Mouse (Mus musculus) limb, embryonic 15.5 days (tissue): ENCODE data around the gene Nkx2-1. TPM values are rescaled to one million over a fixed set of nuclear protein-coding genes. Genes with fewer than 3 reads are reported as not detected.
A peak's percentile ranks its signal among the peaks of the same experiment; 100 is the strongest.

Source experiments
- ATAC-seq: fragments of 200-750 bp; cut with Nextera tagmentation; 2 replicates; pipeline ENCODE4 v1.8.0; 2017; ENCODE audit warnings: low read depth, moderate TSS enrichment; ENCODE audit not compliant: insufficient number of reproducible peaks, low FRiP score, low TSS enrichment
- H3K27ac ChIP-seq: fragments of 300-500 bp; sonication (generic); 2 replicates; pipeline ENCODE4 v1.5.1; 2015; ENCODE audit warnings: moderate library complexity, mild to moderate bottlenecking, inconsistent platforms
- H3K27me3 ChIP-seq: fragments of 300-500 bp; sonication (generic); 2 replicates; pipeline ENCODE4 v1.6.1; 2015; ENCODE audit warnings: inconsistent platforms
- H3K36me3 ChIP-seq: fragments of 300-500 bp; sonication (generic); 2 replicates; pipeline ENCODE4 v1.6.1; 2015; ENCODE audit warnings: inconsistent platforms
- H3K4me1 ChIP-seq: fragments of 300-500 bp; sonication (generic); 2 replicates; pipeline ENCODE4 v1.6.1; 2015; ENCODE audit warnings: inconsistent platforms
- H3K4me2 ChIP-seq: fragments of 300-500 bp; sonication (generic); 2 replicates; pipeline ENCODE4 v1.6.1; 2015; ENCODE audit warnings: mild to moderate bottlenecking, inconsistent platforms
- H3K4me3 ChIP-seq: fragments of 300-500 bp; sonication (generic); 2 replicates; pipeline ENCODE4 v1.5.1; 2015; ENCODE audit warnings: mild to moderate bottlenecking, inconsistent platforms
- H3K9ac ChIP-seq: fragments of 300-500 bp; sonication (generic); 2 replicates; pipeline ENCODE4 v1.6.1; 2015; ENCODE audit warnings: inconsistent platforms
- H3K9me3 ChIP-seq: fragments of 300-500 bp; sonication (generic); 2 replicates; pipeline ENCODE4 v1.6.1; 2016; ENCODE audit warnings: inconsistent platforms
- WGBS: fragments of 180-500 bp; shearing (Covaris S2); methylation state at CpG from one replicate; pipeline ENCODE4 v1.1.7; 2015; 5-methylcytosine and 5-hydroxymethylcytosine counted together
- polyA plus RNA-seq: library from polyadenylated mRNA; unstranded; fragments of >200 nt; fragmentation: Nextera tagmentation; extraction: Ambion mirVana; gene quantifications from 2 replicates; pipeline ENCODE4 v1.2.1, GENCODE M21; 2015

Nkx2-1 gene
- polyA plus RNA-seq, 1 experiment from 2014 or later = not detected

- H3K9ac ChIP-seq = no peak overlapping the region
- peaks cover 9% of the 10 kb centered on the region for H3K4me1 ChIP-seq
- no peaks in the 10 kb centered on the region for H3K9me3 ChIP-seq
- 0 out of 2 replicates have a peak overlapping the region, but pooled peaks have one; percentile 19 for H3K4me2 ChIP-seq
- H3K27ac ChIP-seq = no peak overlapping the region
- peaks cover 81% of the 10 kb centered on the region for H3K27me3 ChIP-seq
- no peak for ATAC-seq
- no peaks in the 10 kb centered on the region for H3K36me3 ChIP-seq
- 1% methylated on average over 22 of the region's 22 CpGs for WGBS
- peak overlapping the region; percentile 16 for H3K4me3 ChIP-seq
Observed at GRCm38 (mm10) chr12:56520396-56521105, 16.2 kb downstream of the Nkx2-1 start.

- no peaks in the 10 kb centered on the region for H3K9me3 ChIP-seq
- under 1% methylated on average over 30 of the region's 30 CpGs for WGBS
- H3K27me3 ChIP-seq = peaks cover 84% of the 10 kb centered on the region
- H3K9ac ChIP-seq = no peak overlapping the region
- peaks cover 9% of the 10 kb centered on the region for H3K4me1 ChIP-seq
- H3K4me2 ChIP-seq = no peak overlapping the region
- no peak for ATAC-seq
- peak overlapping the region; percentile 9; the same call in 1 of the 2 replicates for H3K4me3 ChIP-seq
- H3K36me3 ChIP-seq = no peaks in the 10 kb centered on the region
- no peak overlapping the region for H3K27ac ChIP-seq
Observed at GRCm38 (mm10) chr12:56519738-56520191, 16.9 kb downstream of the Nkx2-1 start.

- Histone ChIP-seq H3K27me3 (peaks cover 79% of the 10 kb centered on the region), H3K36me3 (no peaks in the 10 kb centered on the region), H3K9ac (no peak overlapping the region), H3K9me3 (no peaks in the 10 kb centered on the region), H3K4me3 (peak overlapping the region; percentile 9; the same call in 1 of the 2 replicates), H3K4me1 (peaks cover 9% of the 10 kb centered on the region), H3K4me2 (no peak overlapping the region), H3K27ac (no peak overlapping the region)
- 17% methylated on average over 13 of the region's 13 CpGs for WGBS
- ATAC-seq = no peak
Observed at GRCm38 (mm10) chr12:56519071-56519737, 17.5 kb downstream of the Nkx2-1 start.

- Histone ChIP-seq H3K4me2 (no peak overlapping the region), H3K27ac (no peak overlapping the region), H3K9me3 (no peaks in the 10 kb centered on the region), H3K27me3 (peaks cover 74% of the 10 kb centered on the region), H3K36me3 (no peaks in the 10 kb centered on the region), H3K4me3 (no peak overlapping the region), H3K4me1 (peaks cover 9% of the 10 kb centered on the region), H3K9ac (no peak overlapping the region)
- no peak for ATAC-seq
- WGBS = 54% methylated on average over 5 of the region's 5 CpGs
Observed at GRCm38 (mm10) chr12:56518221-56518620, 18.5 kb downstream of the Nkx2-1 start.

- no peaks in the 10 kb centered on the region for H3K9me3 ChIP-seq
- no peak overlapping the region for H3K9ac ChIP-seq
- peaks cover 4% of the 10 kb centered on the region; the same call in 1 of the 2 replicates for H3K4me1 ChIP-seq
- peaks cover 57% of the 10 kb centered on the region for H3K27me3 ChIP-seq
- no peak overlapping the region for H3K27ac ChIP-seq
- no peak for ATAC-seq
- H3K4me3 ChIP-seq = no peak overlapping the region
- 87% methylated on average over 5 of the region's 5 CpGs for WGBS
- H3K36me3 ChIP-seq = no peaks in the 10 kb centered on the region
- H3K4me2 ChIP-seq = no peak overlapping the region
Observed at GRCm38 (mm10) chr12:56514831-56515230, 21.9 kb downstream of the Nkx2-1 start.

GRCm38 (mm10) chr12:56508413-56508812 is 28.3 kb downstream of the Nkx2-1 start:
- 42% methylated on average over 8 of the region's 8 CpGs for WGBS

GRCm38 (mm10) chr12:56487046-56487445 is 49.7 kb downstream of the Nkx2-1 start:
- no peak overlapping the region for H3K4me2 ChIP-seq
- H3K27ac ChIP-seq = no peak overlapping the region
- no peaks in the 10 kb centered on the region for H3K9me3 ChIP-seq
- WGBS = 42% methylated on average over 3 of the region's 3 CpGs
- H3K4me3 ChIP-seq = no peak overlapping the region
- ATAC-seq = no peak
- H3K9ac ChIP-seq = no peak overlapping the region
- H3K4me1 ChIP-seq = no peaks in the 10 kb centered on the region
- H3K27me3 ChIP-seq = no peaks in the 10 kb centered on the region
- no peaks in the 10 kb centered on the region for H3K36me3 ChIP-seq

More at GRCm38 (mm10) chr12:56508413-56508812, 28.3 kb downstream of the Nkx2-1 start:
- H3K4me1 ChIP-seq = no peaks in the 10 kb centered on the region
- ATAC-seq = no peak
- H3K4me3 ChIP-seq = no peak overlapping the region
- no peak overlapping the region for H3K4me2 ChIP-seq
- no peaks in the 10 kb centered on the region for H3K36me3 ChIP-seq
- H3K27me3 ChIP-seq = peaks cover 27% of the 10 kb centered on the region
- H3K9me3 ChIP-seq = no peaks in the 10 kb centered on the region
- H3K27ac ChIP-seq = no peak overlapping the region
- no peak overlapping the region for H3K9ac ChIP-seq

- H3K36me3 ChIP-seq = no peaks in the 10 kb centered on the region
- H3K4me2 ChIP-seq = no peak overlapping the region
- WGBS = 68% methylated on average over 10 of the region's 10 CpGs
Observed at GRCm38 (mm10) chr12:56482606-56483005, 54.1 kb downstream of the Nkx2-1 start.

More at GRCm38 (mm10) chr12:56482606-56483005, 54.1 kb downstream of the Nkx2-1 start:
- Histone ChIP-seq H3K4me3 (no peak overlapping the region), H3K4me1 (no peaks in the 10 kb centered on the region), H3K27ac (no peak overlapping the region), H3K9me3 (no peaks in the 10 kb centered on the region), H3K9ac (no peak overlapping the region), H3K27me3 (no peaks in the 10 kb centered on the region)
- ATAC-seq = no peak

Other genes starting within 250 kb of the Nkx2-1 start
- gene Mbip, start 191.0 kb downstream of the Nkx2-1 start, polyA plus RNA-seq = 32.6 and 37.5 TPM in 2 replicates
- not detected in 2 replicates for gene Nkx2-9, start 76.4 kb upstream of the Nkx2-1 start, polyA plus RNA-seq
- gene Pax9, start 154.9 kb upstream of the Nkx2-1 start, polyA plus RNA-seq = 3.4 and 4.3 TPM in 2 replicates